In genomic region chr2:163643576-163643971, GRCm38 (mm10) we compare ENCODE assay signal across 9 mouse cellular contexts. TPM values are rescaled to one million over a fixed set of nuclear protein-coding genes. Genes with fewer than 3 reads are reported as not detected.
DNase-seq lines count a peak whose midpoint lies in the region; ATAC-seq and TF ChIP-seq lines count a peak whose summit lies in the region.
"Had no signal": no experiment of that assay in that cellular context is flagged by ENCODE, and none has a peak within 500 bp of the region (broad histone marks: within the 10 kb centered on the region; RNA-seq: fewer than 3 reads in every experiment).

No protein-coding gene starts in this region.

- no peaks in the 10 kb centered on the region for H3K27me3 ChIP-seq in lung, embryonic 14.5 days (ENCODE audit: insufficient read depth, low read length)
- H3K27me3 ChIP-seq in embryonic facial prominence, embryonic 15.5 days, result no peaks in the 10 kb centered on the region
- no peaks in the 10 kb centered on the region for H3K27me3 ChIP-seq in intestine, embryonic 16.5 days (replicated peaks; ENCODE audit: control insufficient read depth, insufficient read depth, low read length)
- no peaks in the 10 kb centered on the region for H3K27me3 ChIP-seq in neural tube, embryonic 13.5 days

- no peak for DNase-seq in lung, embryonic 14.5 days
- no peak for DNase-seq in lung, postnatal 14 days
- DNase-seq in gastrocnemius, postnatal 25 days, result no peak
- DNase-seq in urinary bladder, postnatal 10 days (ENCODE audit: low spot score), result no peak
- no peak for DNase-seq in left cerebral cortex, postnatal 10 days (ENCODE audit: extremely low spot score in 1 of 2, low spot score in 2 of 2)
- DNase-seq: kidney, postnatal 14 days had no signal

- TF ChIP-seq CTCF in lung, embryonic 14.5 days (IDR thresholded peaks at IDR 0.05; ENCODE audit: low read depth), result no peak

- peak overlapping the region; percentile 100 for H3K27ac ChIP-seq in lung, embryonic 14.5 days (ENCODE audit: low read depth)
- 0 out of 2 replicates have a peak overlapping the region, but pooled peaks have one; percentile 99 for H3K27ac ChIP-seq in embryonic facial prominence, embryonic 15.5 days (replicated peaks)
- peak overlapping the region; percentile 100 for H3K27ac ChIP-seq in intestine, embryonic 16.5 days (ENCODE audit: low read length)
- H3K27ac ChIP-seq in neural tube, embryonic 13.5 days (replicated peaks), result 0 out of 2 replicates have a peak overlapping the region, but pooled peaks have one; percentile 99

- no peaks in the 10 kb centered on the region for H3K9me3 ChIP-seq in lung, embryonic 14.5 days (ENCODE audit: low read depth, low read length)
- H3K9me3 ChIP-seq in embryonic facial prominence, embryonic 15.5 days (replicated peaks), result no peaks in the 10 kb centered on the region
- H3K9me3 ChIP-seq in intestine, embryonic 16.5 days (ENCODE audit: control insufficient read depth, low read length), result no peaks in the 10 kb centered on the region
- no peaks in the 10 kb centered on the region for H3K9me3 ChIP-seq in neural tube, embryonic 13.5 days

- H3K4me2 ChIP-seq in lung, embryonic 14.5 days, result peak overlapping the region; percentile 73
- H3K4me2 ChIP-seq in embryonic facial prominence, embryonic 15.5 days (replicated peaks), result peak overlapping the region; percentile 54
- H3K4me2 ChIP-seq in intestine, embryonic 16.5 days (ENCODE audit: low read depth, low read length), result peak overlapping the region; percentile 73
- H3K4me2 ChIP-seq in neural tube, embryonic 13.5 days, result peak overlapping the region; percentile 70

- no peak for ATAC-seq in lung, embryonic 14.5 days (ENCODE audit: insufficient read depth)
- ATAC-seq in embryonic facial prominence, embryonic 15.5 days (ENCODE audit: insufficient number of reproducible peaks, low FRiP score, low TSS enrichment, low read depth), result no peak
- no peak for ATAC-seq in intestine, embryonic 16.5 days
- no peak for ATAC-seq in neural tube, embryonic 13.5 days (ENCODE audit: low read depth)

- WGBS in lung, embryonic 14.5 days, result 51% methylated on average over 2 of the region's 2 CpGs
- WGBS in embryonic facial prominence, embryonic 15.5 days, result 62% methylated on average over 2 of the region's 2 CpGs
- WGBS in intestine, embryonic 16.5 days, result 51% methylated on average over 2 of the region's 2 CpGs
- 81% methylated on average over 2 of the region's 2 CpGs for WGBS in neural tube, embryonic 13.5 days

- peak overlapping the region; percentile 94 for H3K9ac ChIP-seq in lung, embryonic 14.5 days
- H3K9ac ChIP-seq in embryonic facial prominence, embryonic 15.5 days, result peak overlapping the region; percentile 94; the same call in 1 of the 2 replicates
- peak overlapping the region; percentile 98 for H3K9ac ChIP-seq in intestine, embryonic 16.5 days (ENCODE audit: low read depth, low read length)
- peak overlapping the region; percentile 97 for H3K9ac ChIP-seq in neural tube, embryonic 13.5 days

- H3K36me3 ChIP-seq in lung, embryonic 14.5 days (ENCODE audit: insufficient read depth), result peaks cover 10% of the 10 kb centered on the region; the same call in 1 of the 2 replicates
- 0 out of 2 replicates have a peak, but pooled peaks cover 7% of the 10 kb centered on the region for H3K36me3 ChIP-seq in embryonic facial prominence, embryonic 15.5 days
- no peaks in the 10 kb centered on the region for H3K36me3 ChIP-seq in intestine, embryonic 16.5 days (ENCODE audit: control insufficient read depth, insufficient read depth, low read length)
- 0 out of 2 replicates have a peak, but pooled peaks cover 6% of the 10 kb centered on the region for H3K36me3 ChIP-seq in neural tube, embryonic 13.5 days

- peak overlapping the region; percentile 87 for H3K4me3 ChIP-seq in lung, embryonic 14.5 days (ENCODE audit: low read depth, low read length)
- peak overlapping the region; percentile 95 for H3K4me3 ChIP-seq in embryonic facial prominence, embryonic 15.5 days (replicated peaks)
- peak overlapping the region; percentile 94 for H3K4me3 ChIP-seq in intestine, embryonic 16.5 days (ENCODE audit: low read length)
- peak overlapping the region; percentile 93 for H3K4me3 ChIP-seq in neural tube, embryonic 13.5 days

- peaks cover 8% of the 10 kb centered on the region; the same call in 1 of the 2 replicates for H3K4me1 ChIP-seq in lung, embryonic 14.5 days (ENCODE audit: insufficient read depth)
- peaks cover 25% of the 10 kb centered on the region; the same call in 1 of the 2 replicates for H3K4me1 ChIP-seq in embryonic facial prominence, embryonic 15.5 days
- peaks cover 37% of the 10 kb centered on the region for H3K4me1 ChIP-seq in intestine, embryonic 16.5 days (ENCODE audit: control insufficient read depth, insufficient read depth, low read length)
- peaks cover 48% of the 10 kb centered on the region for H3K4me1 ChIP-seq in neural tube, embryonic 13.5 days (replicated peaks)

- intact Hi-C loops in left cerebral cortex, postnatal 10 days (cut with DNase I), result no loop called here

RNA-seq across cellular contexts. Expression of gene Serinc3, which starts 1.4 kb away (rescaled TPM):
- 56.2 and 62.5 TPM in 2 replicates for polyA plus RNA-seq in lung, embryonic 14.5 days (2014; fragmentation: Nextera tagmentation; extraction: Ambion mirVana)
- 39.4 and 40.8 TPM in 2 replicates for polyA plus RNA-seq in embryonic facial prominence, embryonic 15.5 days (2015; fragmentation: Nextera tagmentation; extraction: Ambion mirVana)
- polyA plus RNA-seq in intestine, embryonic 16.5 days (2015; fragmentation: Nextera tagmentation; extraction: Ambion mirVana), result 55.4 and 57.1 TPM in 2 replicates
- polyA plus RNA-seq in neural tube, embryonic 13.5 days (2015; fragmentation: Nextera tagmentation; extraction: Ambion mirVana), result 36.8 and 39.1 TPM in 2 replicates
- 100 to 1,000 TPM in 1 of 2 experiments, 10 to 100 TPM in 1; 97.5 to 115 TPM for total RNA-seq in gastrocnemius, postnatal 25 days (2021)
- total RNA-seq in left cerebral cortex, postnatal 10 days (2021), result 100 to 1,000 TPM; 213 to 225 TPM

RNA-seq across cellular contexts. Expression of gene Pkig, which starts 14.6 kb away (rescaled TPM):
- polyA plus RNA-seq in lung, embryonic 14.5 days (2014; fragmentation: Nextera tagmentation; extraction: Ambion mirVana), result 143 and 145 TPM in 2 replicates
- 152 and 155 TPM in 2 replicates for polyA plus RNA-seq in embryonic facial prominence, embryonic 15.5 days (2015; fragmentation: Nextera tagmentation; extraction: Ambion mirVana)
- polyA plus RNA-seq in intestine, embryonic 16.5 days (2015; fragmentation: Nextera tagmentation; extraction: Ambion mirVana), result 115 and 122 TPM in 2 replicates
- 116 and 123 TPM in 2 replicates for polyA plus RNA-seq in neural tube, embryonic 13.5 days (2015; fragmentation: Nextera tagmentation; extraction: Ambion mirVana)
- total RNA-seq in gastrocnemius, postnatal 25 days (2021), result 10 to 100 TPM; 72.1 to 93.5 TPM
- total RNA-seq in left cerebral cortex, postnatal 10 days (2021), result 10 to 100 TPM; 95.0 to 98.5 TPM

RNA-seq across cellular contexts. Expression of gene Ttpal, which starts 41.5 kb away (rescaled TPM):
- polyA plus RNA-seq in lung, embryonic 14.5 days (2014; fragmentation: Nextera tagmentation; extraction: Ambion mirVana), result 37.3 and 41.1 TPM in 2 replicates
- polyA plus RNA-seq in embryonic facial prominence, embryonic 15.5 days (2015; fragmentation: Nextera tagmentation; extraction: Ambion mirVana), result 36.1 and 39.1 TPM in 2 replicates
- polyA plus RNA-seq in intestine, embryonic 16.5 days (2015; fragmentation: Nextera tagmentation; extraction: Ambion mirVana), result 22.2 and 22.9 TPM in 2 replicates
- 39.2 and 42.2 TPM in 2 replicates for polyA plus RNA-seq in neural tube, embryonic 13.5 days (2015; fragmentation: Nextera tagmentation; extraction: Ambion mirVana)
- total RNA-seq in gastrocnemius, postnatal 25 days (2021), result 1 to 10 TPM; 4.8 to 5.6 TPM
- 10 to 100 TPM; 54.9 to 59.8 TPM for total RNA-seq in left cerebral cortex, postnatal 10 days (2021)
